Mouse (Mus musculus) C2C12 (cell line): Measurements from ENCODE around the gene Atp5s.

Experiments
- CEBPB ChIP-seq: IDR thresholded peaks from one replicate; pipeline ENCODE4 v1.6.1; 2011; ENCODE audit warnings: low read depth, mild to moderate bottlenecking, control low read depth, moderate library complexity
- CTCF ChIP-seq: IDR thresholded peaks from one replicate; pipeline ENCODE4 v1.5.1; 2011; ENCODE audit not compliant: control insufficient read depth, insufficient read depth, insufficient read length
- FOSL1 ChIP-seq: IDR thresholded peaks from one replicate; pipeline ENCODE4 v1.8.0; 2011; ENCODE audit warnings: mild to moderate bottlenecking, low read length; ENCODE audit not compliant: poor library complexity, insufficient read depth, severe bottlenecking
- MAX ChIP-seq: IDR thresholded peaks from one replicate; pipeline ENCODE4 v1.6.1; 2011; ENCODE audit warnings: mild to moderate bottlenecking, control low read depth
- MYOD1 ChIP-seq: IDR thresholded peaks from one replicate; pipeline ENCODE4 v1.6.1; 2011; ENCODE audit warnings: low read depth; ENCODE audit not compliant: control insufficient read depth, insufficient read length
- MYOG ChIP-seq: IDR thresholded peaks from one replicate; pipeline ENCODE4 v1.6.1; 2011; ENCODE audit not compliant: control insufficient read depth, insufficient read length; ENCODE audit errors: extremely low read depth
- USF1 ChIP-seq: IDR thresholded peaks from one replicate; pipeline ENCODE4 v1.6.1; 2011; ENCODE audit warnings: low read depth, mild to moderate bottlenecking, control low read depth, moderate library complexity

DNA sequence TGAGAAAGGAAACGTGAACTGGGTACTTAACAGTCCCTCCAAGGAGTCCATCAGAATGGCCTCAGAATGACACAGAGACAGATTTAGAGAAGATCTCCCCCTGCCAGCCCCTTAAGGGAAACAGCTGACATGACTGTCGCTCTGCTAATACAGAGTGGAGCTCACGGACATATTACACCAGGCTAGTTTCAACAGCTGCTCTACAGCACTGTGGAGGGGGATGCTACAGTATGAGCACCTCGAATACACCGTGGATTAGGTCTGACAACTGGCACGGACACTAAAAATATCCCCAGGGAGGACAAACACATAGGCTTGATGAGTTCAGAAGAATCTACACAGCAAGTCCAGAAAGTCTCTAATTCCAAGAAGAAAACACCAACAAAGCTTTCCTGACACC is 26.4 kb upstream of the Atp5s start:
- TF ChIP-seq CTCF (no peak), MYOD1 (no peak), MYOG (no peak), FOSL1 (no peak), MAX (no peak), USF1 (no peak), CEBPB (no peak)
